Comparison of ENCODE assay signal across 28 mouse cellular contexts in the genomic region with DNA sequence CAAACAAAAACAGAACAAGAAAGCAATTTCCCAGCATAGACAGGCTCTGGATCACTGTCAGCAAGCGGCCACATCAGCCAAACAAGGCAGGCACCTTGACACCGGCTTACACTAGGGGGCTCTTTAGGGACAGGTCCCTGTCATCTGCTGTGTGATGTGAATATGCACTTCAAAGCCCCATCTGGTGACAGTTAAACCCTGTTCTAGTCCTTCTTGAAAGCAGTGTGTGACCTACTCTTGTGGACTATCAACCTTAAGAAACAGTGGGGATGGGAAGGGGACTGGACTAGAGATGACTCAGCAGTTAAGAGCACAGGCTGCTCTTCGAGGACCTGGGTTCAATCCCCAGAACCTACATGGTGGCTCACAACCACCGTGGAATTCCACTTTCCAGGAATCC. TPM values are rescaled to one million over a fixed set of nuclear protein-coding genes. Genes with fewer than 3 reads are reported as not detected.
A peak's percentile ranks its signal among the peaks of the same experiment; 100 is the strongest.
DNase-seq lines count a peak whose midpoint lies in the region; ATAC-seq and TF ChIP-seq lines count a peak whose summit lies in the region.
"Had no signal": no experiment of that assay in that cellular context is flagged by ENCODE, and none has a peak within 500 bp of the region (broad histone marks: within the 10 kb centered on the region; RNA-seq: fewer than 3 reads in every experiment).

No protein-coding gene starts in this region.

- peak overlapping the region; percentile 33; the same call in 1 of the 2 replicates for H3K27ac ChIP-seq in layer of hippocampus, adult 2 months
- H3K27ac ChIP-seq: embryonic facial prominence, embryonic 13.5 days; forebrain, embryonic 10.5 days; limb, embryonic 13.5 days; liver, embryonic 12.5 days; midbrain, embryonic 15.5 days; neural tube, embryonic 12.5 days had no signal

- no peak overlapping the region for H3K4me3 ChIP-seq in layer of hippocampus, adult 2 months
- no peak overlapping the region for H3K4me3 ChIP-seq in lung, adult 2 months (replicated peaks; ENCODE audit: extremely low read depth, low read depth, low read length)
- H3K4me3 ChIP-seq: embryonic facial prominence, embryonic 13.5 days; forebrain, embryonic 10.5 days; limb, embryonic 13.5 days; liver, embryonic 12.5 days; megakaryocyte, embryonic 14.5 days; midbrain, embryonic 15.5 days; myocyte; neural tube, embryonic 12.5 days had no signal

- WGBS in lung, adult 2 months: 74% methylated on average over 4 of the region's 4 CpGs

- H3K4me1 ChIP-seq in lung, adult 2 months (ENCODE audit: control insufficient read depth, insufficient read depth, low read length): no peaks in the 10 kb centered on the region
- H3K4me1 ChIP-seq: embryonic facial prominence, embryonic 13.5 days; forebrain, embryonic 10.5 days; limb, embryonic 13.5 days; midbrain, embryonic 15.5 days; neural tube, embryonic 12.5 days had no signal

- peak; percentile 38 for ATAC-seq in megakaryocyte progenitor cell, adult 5-6 weeks (replicated peaks; ENCODE audit: poor library complexity)
- ATAC-seq: CD4-positive, CD25-positive, alpha-beta regulatory T cell, adult 4 months; forebrain, postnatal 0 days; liver, embryonic 12.5 days; midbrain, embryonic 15.5 days; Patski had no signal

- TF ChIP-seq CTCF in layer of hippocampus, adult 2 months (conservative IDR thresholded peaks at IDR 0.05): peak; percentile 21
- no peak for TF ChIP-seq CTCF in lung, adult 2 months (IDR thresholded peaks at IDR 0.05; ENCODE audit: insufficient read depth, low read length)

- TF ChIP-seq POLR2A in lung, adult 2 months (IDR thresholded peaks at IDR 0.05; ENCODE audit: borderline replicate concordance, extremely low read depth, low read depth, low read length): no peak

- no peak for DNase-seq in layer of hippocampus, adult 2 months (ENCODE audit: low spot score in 2 of 2)
- no peak for DNase-seq in layer of hippocampus, adult 18-20 months (ENCODE audit: low spot score in 2 of 2)
- peak; percentile 39 for DNase-seq in thymus, postnatal 0 days (ENCODE audit: low spot score)
- no peak for DNase-seq in thymus, adult 18-20 months
- DNase-seq in ES-CJ7 (ENCODE audit: low read depth, low spot score): peak; percentile 62
- no peak for DNase-seq in cerebellum, adult 11-12 months
- DNase-seq in lung, adult 2 months: no peak
- DNase-seq: adrenal gland, postnatal 25 days; cerebellum, adult 18-20 months; cerebellum, postnatal 10 days; forebrain, postnatal 0 days; gastrocnemius, postnatal 14 days; kidney, adult 11 months; kidney, postnatal 25 days; lung, postnatal 36 days; right cerebral cortex, adult 18-20 months; right cerebral cortex, postnatal 4 days had no signal

RNA-seq across cellular contexts. Expression of a gene that starts 11.6 kb away (rescaled TPM):
- total RNA-seq in layer of hippocampus, adult 2 months (2021): 10 to 100 TPM; 61.8 to 63.1 TPM
- total RNA-seq in layer of hippocampus, adult 18-20 months (2021): 10 to 100 TPM; 56.3 to 61.5 TPM
- polyA plus RNA-seq in thymus, postnatal 0 days (2015; fragmentation: Nextera tagmentation; extraction: Ambion mirVana): 341 and 352 TPM in 2 replicates
- 371 and 419 TPM in 2 replicates for total RNA-seq in megakaryocyte progenitor cell, adult 5-6 weeks (2015)
- total RNA-seq in megakaryocyte progenitor cell, adult 5-6 weeks (2017): 278 and 308 TPM in 2 replicates
- 29.2 and 43.9 TPM in 2 replicates for polyA plus RNA-seq in lung, adult 2 months (2012; rRNA removed)

RNA-seq across cellular contexts. Expression of a gene that starts 32.6 kb away (rescaled TPM):
- 100 to 1,000 TPM; 341 to 352 TPM for total RNA-seq in layer of hippocampus, adult 2 months (2021)
- 100 to 1,000 TPM; 350 to 366 TPM for total RNA-seq in layer of hippocampus, adult 18-20 months (2021)
- 1,349 and 1,390 TPM in 2 replicates for polyA plus RNA-seq in thymus, postnatal 0 days (2015; fragmentation: Nextera tagmentation; extraction: Ambion mirVana)
- total RNA-seq in megakaryocyte progenitor cell, adult 5-6 weeks (2015): 1,518 and 1,526 TPM in 2 replicates
- total RNA-seq in megakaryocyte progenitor cell, adult 5-6 weeks (2017): 2,867 and 3,584 TPM in 2 replicates
- 813 and 1,105 TPM in 2 replicates for polyA plus RNA-seq in lung, adult 2 months (2012; rRNA removed)

Comparison
In these comparisons a context has a peak if more than half of its experiments do, and no peak if none do; other contexts are left out.
1. DNase-seq: peak in thymus, postnatal 0 days (single experiment) and ES-CJ7 (single experiment); none in layer of hippocampus, adult 2 months (0 of 2), layer of hippocampus, adult 18-20 months (0 of 2), thymus, adult 18-20 months (0 of 2), cerebellum, adult 11-12 months (single experiment) and lung, adult 2 months (single experiment).
2. RNA of a gene that starts 11.6 kb away (total RNA-seq): 278 to 419 TPM in megakaryocyte progenitor cell, adult 5-6 weeks; 61.8 to 63.1 TPM in layer of hippocampus, adult 2 months and 56.3 to 61.5 TPM in layer of hippocampus, adult 18-20 months; every median in the first group is over 4 times any median in the second.
3. RNA of a gene that starts 32.6 kb away (total RNA-seq): 1,518 to 3,584 TPM in megakaryocyte progenitor cell, adult 5-6 weeks; 350 to 366 TPM in layer of hippocampus, adult 18-20 months and 341 to 352 TPM in layer of hippocampus, adult 2 months; every median in the first group is over 4 times any median in the second.